Mouse (Mus musculus) olfactory bulb, adult 2 months (tissue): ENCODE data around the gene Znhit3. TPM values are rescaled to one million over a fixed set of nuclear protein-coding genes. Genes with fewer than 3 reads are reported as not detected.
"Not testable (repeated sequence)": the region's sequence is repeated elsewhere in the genome, so short reads cannot be mapped to it uniquely, and the experiment has no call there.

Experiments
- H3K27ac ChIP-seq: fragments of 200-500 bp; 2 replicates; pipeline ENCODE4 v1.5.1; 2012; ENCODE audit warnings: low read depth, low read length; ENCODE audit not compliant: insufficient read depth
- H3K4me1 ChIP-seq: fragments of 200-500 bp; 2 replicates; pipeline ENCODE4 v1.6.1; 2012; ENCODE audit warnings: low read length; ENCODE audit not compliant: control insufficient read depth, insufficient read depth
- H3K4me3 ChIP-seq: fragments of 200-500 bp; 2 replicates; pipeline ENCODE4 v1.5.1; 2012; ENCODE audit warnings: mild to moderate bottlenecking, low read depth, low read length, moderate library complexity; ENCODE audit not compliant: insufficient read depth
- CTCF ChIP-seq: fragments of 200-500 bp; IDR thresholded peaks from 2 replicates; pipeline ENCODE4 v1.5.1; 2012; ENCODE audit warnings: low read depth, mild to moderate bottlenecking, low read length, moderate library complexity; ENCODE audit not compliant: insufficient read depth
- POLR2A ChIP-seq: fragments of 200-500 bp; IDR thresholded peaks from 2 replicates; pipeline ENCODE4 v1.6.1; 2012; ENCODE audit warnings: mild to moderate bottlenecking, low read depth, low read length, moderate library complexity; ENCODE audit not compliant: insufficient read depth
- WGBS: fragments of 180-500 bp; shearing (Covaris S2); methylation state at CpG from one replicate; pipeline ENCODE4 v1.1.7; 2018; 5-methylcytosine and 5-hydroxymethylcytosine counted together
- polyA plus RNA-seq: library from polyadenylated mRNA; stranded (reverse); fragments of >200 nt; gene quantifications from 2 replicates; pipeline ENCODE4 v1.2.4, GENCODE M21; 2012; ENCODE audit warnings: low replicate concordance; ENCODE audit not compliant: missing spikeins, insufficient read depth, insufficient read length

The Znhit3 gene
- polyA plus RNA-seq, 1 experiment, result not detected

DNA sequence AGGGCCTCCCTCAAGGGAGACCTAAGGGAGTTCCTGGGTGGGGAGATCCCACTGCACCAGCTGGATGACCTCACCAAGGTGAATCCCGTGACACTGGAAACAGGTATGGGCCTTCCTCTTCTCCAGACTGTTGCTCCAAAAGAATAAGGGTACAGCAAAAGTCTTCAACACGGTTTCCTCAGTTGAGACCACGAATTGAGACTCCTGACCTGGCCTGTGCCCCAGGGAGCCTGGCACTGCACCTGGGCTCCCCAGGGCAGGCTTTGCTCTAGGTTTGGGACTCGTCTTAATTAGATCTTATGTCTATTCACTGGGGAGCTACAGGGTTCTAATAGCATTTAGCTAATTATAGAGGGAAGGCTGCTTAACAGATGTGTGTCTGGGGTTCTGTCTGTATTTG lies 30.9 kb downstream of the Znhit3 start:
- 76% methylated on average over 4 of the region's 4 CpGs for WGBS
- Histone ChIP-seq H3K27ac (no peak overlapping the region), H3K4me3 (no peak overlapping the region), H3K4me1 (peaks cover 3% of the 10 kb centered on the region; the same call in 1 of the 2 replicates)
- TF ChIP-seq CTCF (no peak), POLR2A (no peak)

DNA sequence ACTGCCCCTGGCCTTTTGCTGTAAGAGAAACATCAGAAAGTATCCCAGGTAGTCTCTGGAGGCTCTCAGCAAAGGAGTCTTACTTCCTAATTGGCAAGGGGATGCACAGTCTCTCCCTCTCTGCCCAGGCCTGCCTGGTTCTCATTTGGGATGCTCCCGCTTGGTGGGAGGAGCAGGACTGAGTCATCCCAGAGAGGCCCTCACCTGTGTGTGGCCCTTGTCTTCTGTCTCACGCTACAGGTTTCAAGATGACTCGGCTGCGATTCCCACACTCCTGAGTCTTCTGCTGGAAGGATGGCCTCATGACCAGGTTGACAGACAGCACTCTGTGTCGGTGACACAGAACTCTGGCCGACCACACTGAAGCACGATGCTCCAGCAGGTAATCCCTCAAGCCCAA lies 33.8 kb downstream of the Znhit3 start:
- Histone ChIP-seq H3K27ac (no peak overlapping the region), H3K4me1 (peaks cover 3% of the 10 kb centered on the region; the same call in 1 of the 2 replicates), H3K4me3 (no peak overlapping the region)
- WGBS, result 93% methylated on average over 7 of the region's 7 CpGs
- TF ChIP-seq CTCF (no peak), POLR2A (no peak)

DNA sequence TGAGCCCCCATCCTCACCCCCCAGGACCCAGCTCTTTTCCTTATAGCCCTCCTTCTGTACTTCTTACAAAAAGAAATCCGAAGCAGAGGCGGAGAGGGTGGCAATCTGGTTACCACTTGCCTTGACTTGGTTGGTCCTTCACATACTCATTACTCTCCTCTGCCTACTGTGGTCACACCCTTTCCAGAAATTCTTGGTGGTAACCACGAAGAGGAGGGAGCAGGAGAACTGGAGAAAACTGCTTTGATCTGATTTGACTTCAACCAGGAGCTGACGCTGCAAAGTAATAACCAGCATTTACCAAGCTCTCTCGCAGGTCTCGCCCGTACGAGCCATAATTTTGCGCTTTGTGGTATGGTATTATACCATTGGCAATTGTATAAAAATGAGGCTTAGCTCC lies 35.2 kb downstream of the Znhit3 start:
- Histone ChIP-seq H3K4me3 (peak overlapping the region; percentile 58), H3K4me1 (peaks cover 3% of the 10 kb centered on the region; the same call in 1 of the 2 replicates), H3K27ac (no peak overlapping the region)
- no peak for TF ChIP-seq POLR2A
- TF ChIP-seq CTCF, result no peak
- WGBS, result 46% methylated on average over 9 of the region's 9 CpGs

DNA sequence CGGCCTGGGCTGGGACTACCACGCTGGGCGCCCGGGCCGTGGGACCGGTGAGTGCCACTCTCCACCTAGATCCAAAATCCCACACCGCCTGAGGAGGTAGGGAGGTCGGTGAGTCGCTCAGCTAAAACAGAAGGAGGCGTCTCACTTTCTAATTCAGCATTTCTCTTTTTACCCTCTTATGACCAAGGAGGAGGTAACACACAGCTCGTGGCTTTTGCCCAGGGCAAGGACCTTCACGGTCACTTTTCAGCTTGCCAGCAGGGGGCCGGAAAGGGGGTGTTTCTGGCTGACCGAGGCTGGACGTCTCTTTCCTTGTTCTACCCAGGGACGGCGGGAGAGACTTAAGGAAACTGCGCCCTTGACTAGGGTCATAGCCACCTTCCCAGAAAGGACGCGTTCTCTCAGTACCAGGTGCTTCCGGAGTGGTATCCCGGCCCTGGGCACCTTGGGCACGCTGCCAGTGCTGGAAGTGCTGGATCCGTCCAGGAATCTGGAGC lies 35.7 kb downstream of the Znhit3 start:
- peak overlapping the region; percentile 58 for H3K4me3 ChIP-seq
- 0% methylated on average over 24 of the region's 24 CpGs for WGBS

DNA sequence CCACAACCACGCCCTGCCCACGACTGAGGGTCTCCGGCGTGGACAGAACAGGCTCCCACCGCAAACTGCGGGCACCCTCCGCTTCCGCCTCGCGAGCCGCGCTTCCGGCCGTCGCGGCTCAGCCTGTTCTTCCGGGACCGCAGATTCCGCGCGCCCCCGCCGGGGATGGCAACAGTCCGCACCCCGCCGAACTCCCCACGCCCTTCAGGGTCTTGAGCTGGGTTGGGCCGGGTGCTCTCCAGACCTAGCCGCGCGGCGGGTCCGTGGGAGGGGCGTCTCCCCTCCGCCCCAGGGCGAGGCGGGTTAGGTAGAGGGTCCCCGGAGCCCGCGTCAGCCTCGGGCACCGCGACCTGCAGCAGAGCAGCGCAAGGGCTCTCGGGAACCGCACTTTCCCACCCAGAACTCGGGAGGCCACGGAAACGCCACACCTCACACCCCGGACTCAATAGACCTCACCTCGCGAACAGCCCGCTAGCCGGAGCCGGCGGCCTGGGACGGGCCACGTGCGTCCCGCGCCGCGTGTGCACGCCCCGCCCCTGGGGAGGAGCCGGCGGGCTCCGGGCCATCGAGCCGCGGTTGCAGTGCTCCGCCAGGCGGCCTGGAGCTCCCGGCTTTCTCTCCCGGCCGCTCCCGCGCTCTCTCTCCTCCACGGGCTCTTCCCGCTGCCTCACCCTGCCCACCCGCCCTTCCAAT lies 36.2 kb downstream of the Znhit3 start, which contains the start of the genes Myo19 and Pigw:
Gene Myo19 (plus strand): TSS at position 377 of the 693 bp plus-strand sequence.
Gene Pigw (minus strand): TSS at position 514 of the 693 bp plus-strand sequence.
- peaks cover 3% of the 10 kb centered on the region; the same call in 1 of the 2 replicates for H3K4me1 ChIP-seq
- WGBS, result under 1% methylated on average over 81 of the region's 81 CpGs

More for the DNA sequence above, 35.7 kb downstream of the Znhit3 start:
- peak; percentile 45 for TF ChIP-seq CTCF
- TF ChIP-seq POLR2A, result no peak
- no peak overlapping the region; the same call in 1 of the 2 replicates for H3K27ac ChIP-seq
- peaks cover 3% of the 10 kb centered on the region; the same call in 1 of the 2 replicates for H3K4me1 ChIP-seq

DNA sequence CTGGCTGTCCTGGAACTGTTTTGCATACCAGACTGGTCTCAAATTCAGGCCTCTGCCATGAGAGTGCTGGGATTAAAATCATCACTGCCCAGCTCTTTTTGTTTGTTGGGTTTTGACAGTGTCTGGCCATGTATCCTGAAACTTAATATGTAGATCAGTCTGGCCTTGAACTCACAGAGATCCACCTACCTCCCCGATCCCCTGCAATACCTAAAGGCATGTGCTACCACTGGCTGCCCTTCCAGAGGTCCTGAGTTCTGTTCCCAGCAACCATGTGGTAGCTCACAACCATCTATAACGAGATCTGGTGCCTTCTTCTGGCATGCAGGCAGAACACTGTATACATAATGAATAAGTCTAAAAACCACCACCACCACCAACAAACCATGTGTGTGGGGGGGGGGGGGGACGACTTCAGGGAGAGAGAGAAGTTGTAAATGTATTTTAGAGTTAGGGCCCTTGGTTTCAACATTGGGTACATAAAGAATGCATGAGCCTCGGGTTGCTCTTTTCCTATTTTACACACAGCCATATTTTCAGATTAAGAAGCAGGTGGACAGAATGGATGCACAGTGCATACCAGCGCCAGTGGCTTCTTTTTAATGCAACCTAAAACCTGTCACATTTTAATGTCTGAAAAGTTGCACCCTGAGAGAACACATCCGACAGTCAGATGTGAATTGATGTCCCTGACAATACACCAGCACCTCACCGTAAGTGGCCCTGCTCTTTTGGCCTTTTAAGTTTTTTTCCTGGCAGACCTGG lies 37.0 kb downstream of the Znhit3 start:
- H3K4me1 ChIP-seq, result peaks cover 3% of the 10 kb centered on the region; the same call in 1 of the 2 replicates
- WGBS, result 21% methylated on average over 6 of the region's 7 CpGs
- H3K4me3 ChIP-seq, result peak overlapping the region; percentile 58

More for the DNA sequence above, 36.2 kb downstream of the Znhit3 start, which contains the start of the genes Myo19 and Pigw:
- H3K4me3 ChIP-seq, result peak within 1 kb of the TSS; percentile 58
- TF ChIP-seq CTCF, result 0 out of 2 replicates have a peak, but pooled peaks have one; percentile 7
- TF ChIP-seq POLR2A, result peak; percentile 83
- no peak within 1 kb of the TSS; the same call in 1 of the 2 replicates for H3K27ac ChIP-seq

DNA sequence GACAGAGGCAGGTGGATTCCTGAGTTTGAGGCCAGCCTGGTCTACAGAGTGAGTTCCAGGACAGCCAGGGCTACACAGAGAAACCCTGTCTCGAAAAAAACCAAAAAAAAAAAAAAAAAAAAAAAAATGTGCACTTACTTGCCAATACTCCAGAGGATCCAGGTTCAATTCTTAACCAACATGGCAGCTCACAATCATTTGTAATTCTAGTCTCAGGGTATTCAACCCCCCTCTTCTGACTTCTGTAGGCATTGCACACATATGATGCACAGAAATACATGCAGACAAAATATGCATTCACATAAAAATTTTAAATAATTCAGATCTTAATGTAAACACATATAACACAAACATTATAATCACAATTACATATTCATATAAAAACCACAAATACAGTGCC lies 40.1 kb downstream of the Znhit3 start:
- not testable (repeated sequence) for H3K4me3 ChIP-seq, H3K27ac ChIP-seq, H3K4me1 ChIP-seq
- 58% methylated on average over 1 of the region's 1 CpGs for WGBS

More for the DNA sequence above, 37.0 kb downstream of the Znhit3 start:
- TF ChIP-seq CTCF (no peak), POLR2A (no peak)
- H3K27ac ChIP-seq, result no peak overlapping the region

DNA sequence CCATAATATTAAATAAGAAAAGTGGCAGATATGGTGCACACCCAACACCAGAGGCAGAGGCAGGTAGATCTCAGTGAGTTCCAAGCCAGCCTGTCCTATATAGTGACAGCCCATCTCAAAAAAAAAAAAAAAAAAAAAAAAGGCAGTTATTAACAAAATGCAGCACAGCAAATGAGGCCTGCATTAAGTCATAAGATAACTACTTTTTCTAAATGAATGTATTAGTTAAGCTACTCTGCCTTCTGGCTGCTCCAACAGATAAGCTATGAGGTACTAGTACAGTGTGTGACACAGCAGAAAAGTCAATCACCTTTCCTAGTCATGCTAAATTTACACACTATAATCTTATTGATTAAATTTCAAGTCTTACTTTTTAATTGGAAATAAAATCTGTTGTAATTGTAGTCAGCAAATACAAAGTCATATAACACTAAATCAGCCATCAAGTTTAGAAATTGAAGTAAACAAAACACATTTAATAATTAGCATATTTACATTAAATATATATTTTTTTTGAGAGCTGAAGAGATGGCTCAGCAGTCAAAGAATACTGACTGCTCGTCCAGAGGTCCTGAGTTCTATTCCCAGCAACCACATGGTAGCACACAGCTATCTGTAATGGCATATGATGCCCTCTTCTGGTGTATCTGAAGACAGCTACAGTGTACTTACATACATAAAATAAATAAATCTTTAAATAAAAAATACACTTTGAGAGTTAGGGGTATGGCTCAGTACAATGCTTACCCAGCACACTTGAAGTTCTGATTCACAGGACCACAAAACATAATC lies 42.9 kb downstream of the Znhit3 start:
- no peak for TF ChIP-seq POLR2A
- no peak for TF ChIP-seq CTCF
- Histone ChIP-seq H3K4me1 (no peaks in the 10 kb centered on the region), H3K4me3 (no peak overlapping the region), H3K27ac (no peak overlapping the region)
- 86% methylated on average over 1 of the region's 1 CpGs for WGBS
